Mouse (Mus musculus): ENCODE data around the gene Alyref.

DNA sequence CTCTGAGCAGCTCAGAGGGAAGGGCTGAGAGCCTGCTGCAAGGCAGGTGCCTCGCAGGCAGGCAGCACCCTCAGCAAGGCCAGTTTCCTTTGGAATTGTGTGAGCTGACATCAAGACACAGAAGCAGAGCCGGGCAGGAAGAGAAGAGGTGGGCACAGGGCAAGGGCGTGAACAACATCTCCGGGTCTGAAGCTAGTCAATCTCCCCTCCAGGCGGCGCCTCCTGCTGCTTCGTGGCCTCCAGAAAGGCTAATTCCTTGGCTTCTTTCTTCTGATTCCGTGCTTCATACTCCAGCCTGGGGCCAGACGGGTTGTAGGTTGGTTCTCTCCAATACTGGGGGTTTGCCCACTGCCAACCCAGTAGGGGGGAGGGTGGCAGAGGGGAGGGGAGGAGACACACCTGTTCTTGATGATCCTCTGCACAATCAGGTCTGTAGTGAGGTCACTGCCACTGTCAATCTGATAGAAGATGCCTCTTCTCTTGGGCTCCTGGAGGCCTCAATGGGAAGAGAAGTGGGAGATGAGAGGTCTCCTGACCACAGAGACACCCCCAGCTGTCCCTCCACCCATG, 12.4 kb upstream of the Alyref start:
- TF ChIP-seq MYC (IDR thresholded peaks at IDR 0.05; ENCODE audit: low read depth, low read length) (no peak), CHD2 (IDR thresholded peaks at IDR 0.05; ENCODE audit: low read length) (no peak), CTCF (IDR thresholded peaks at IDR 0.05 in 2 of 3, conservative IDR thresholded peaks at IDR 0.05 in 1 of 3; ENCODE audit: control insufficient read depth in 1 of 3, insufficient read depth in 1 of 3, low read depth in 2 of 3, low read length in 3 of 3, poor library complexity in 1 of 3, severe bottlenecking in 1 of 3) (no peak), BHLHE40 (IDR thresholded peaks at IDR 0.05; ENCODE audit: borderline replicate concordance, low read depth, low read length) (no peak), UBTF (IDR thresholded peaks at IDR 0.05; ENCODE audit: borderline replicate concordance, insufficient read depth, low read depth, low read length) (no peak)

Data from MEL (cell line).